Mouse (Mus musculus): ENCODE data around the gene Tepp. TPM values are rescaled to one million over a fixed set of nuclear protein-coding genes. Genes with fewer than 3 reads are reported as not detected.

The Tepp gene
- polyA plus RNA-seq, 1 experiment from 2014 or later: not detected

DNA sequence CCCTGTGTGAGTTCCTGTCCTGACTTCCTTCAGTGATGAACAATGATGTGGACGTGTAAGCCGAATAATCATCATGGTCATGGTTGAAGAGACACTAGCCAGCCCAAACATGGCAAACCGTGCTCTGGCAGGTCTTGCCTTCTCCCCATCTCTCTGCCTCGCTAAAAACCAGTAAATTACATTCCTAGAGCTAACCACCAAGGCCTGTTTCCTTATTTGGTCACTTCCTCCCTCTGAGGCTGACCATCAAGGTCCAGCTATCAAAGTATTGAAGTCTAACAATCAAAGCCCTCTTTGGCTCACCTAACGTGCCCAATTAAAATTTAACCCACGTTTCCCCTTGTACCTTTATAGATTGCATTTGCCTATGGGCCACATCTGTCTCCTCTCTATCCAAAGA is 51.9 kb downstream of the Tepp start:
- Histone ChIP-seq H3K4me1 (ENCODE audit: control insufficient read depth, insufficient read depth, low read length) (peaks cover 21% of the 10 kb centered on the region), H3K4me2 (replicated peaks; ENCODE audit: low read depth, low read length) (no peak overlapping the region), H3K9ac (replicated peaks; ENCODE audit: low read depth, low read length) (no peak overlapping the region), H3K9me3 (ENCODE audit: control insufficient read depth, low read depth, low read length) (no peaks in the 10 kb centered on the region; the same call in 1 of the 2 replicates), H3K36me3 (ENCODE audit: control insufficient read depth, insufficient read depth, low read length) (no peaks in the 10 kb centered on the region), H3K27me3 (ENCODE audit: control insufficient read depth, insufficient read depth, low read length) (no peaks in the 10 kb centered on the region), H3K27ac (ENCODE audit: low read length) (no peak overlapping the region), H3K4me3 (ENCODE audit: low read depth, low read length) (no peak overlapping the region)
- ATAC-seq (ENCODE audit: insufficient number of reproducible peaks, insufficient read depth, low FRiP score, low read depth): no peak
- WGBS: 61% methylated on average over 6 of the region's 6 CpGs

DNA sequence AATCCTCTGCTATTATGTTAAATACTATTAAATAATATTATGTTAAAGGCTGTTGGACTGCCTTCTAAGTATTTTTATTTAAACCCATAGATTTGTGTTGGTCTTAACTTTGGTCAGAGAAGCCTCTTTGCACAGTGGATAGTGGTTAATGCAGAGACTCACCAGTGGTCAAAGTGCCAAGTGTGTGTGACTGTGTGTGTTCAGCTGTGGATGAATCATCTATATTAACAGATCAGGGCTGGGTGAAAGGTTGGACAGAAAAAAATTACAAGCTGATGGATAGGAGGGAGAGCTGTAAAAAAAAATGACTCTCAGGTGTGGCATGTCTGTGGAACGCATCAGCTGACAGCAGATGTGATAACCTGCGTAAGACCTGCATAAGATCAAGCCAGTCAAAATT is 53.5 kb downstream of the Tepp start:
- Histone ChIP-seq H3K27ac (ENCODE audit: low read length) (no peak overlapping the region), H3K4me3 (ENCODE audit: low read depth, low read length) (no peak overlapping the region), H3K36me3 (ENCODE audit: control insufficient read depth, insufficient read depth, low read length) (no peaks in the 10 kb centered on the region), H3K4me1 (ENCODE audit: control insufficient read depth, insufficient read depth, low read length) (peaks cover 16% of the 10 kb centered on the region; the same call in 1 of the 2 replicates), H3K27me3 (ENCODE audit: control insufficient read depth, insufficient read depth, low read length) (no peaks in the 10 kb centered on the region), H3K9ac (replicated peaks; ENCODE audit: low read depth, low read length) (no peak overlapping the region), H3K9me3 (ENCODE audit: control insufficient read depth, low read depth, low read length) (no peaks in the 10 kb centered on the region; the same call in 1 of the 2 replicates), H3K4me2 (replicated peaks; ENCODE audit: low read depth, low read length) (no peak overlapping the region)
- WGBS: 95% methylated on average over 2 of the region's 2 CpGs
- ATAC-seq (ENCODE audit: insufficient number of reproducible peaks, insufficient read depth, low FRiP score, low read depth): no peak

DNA sequence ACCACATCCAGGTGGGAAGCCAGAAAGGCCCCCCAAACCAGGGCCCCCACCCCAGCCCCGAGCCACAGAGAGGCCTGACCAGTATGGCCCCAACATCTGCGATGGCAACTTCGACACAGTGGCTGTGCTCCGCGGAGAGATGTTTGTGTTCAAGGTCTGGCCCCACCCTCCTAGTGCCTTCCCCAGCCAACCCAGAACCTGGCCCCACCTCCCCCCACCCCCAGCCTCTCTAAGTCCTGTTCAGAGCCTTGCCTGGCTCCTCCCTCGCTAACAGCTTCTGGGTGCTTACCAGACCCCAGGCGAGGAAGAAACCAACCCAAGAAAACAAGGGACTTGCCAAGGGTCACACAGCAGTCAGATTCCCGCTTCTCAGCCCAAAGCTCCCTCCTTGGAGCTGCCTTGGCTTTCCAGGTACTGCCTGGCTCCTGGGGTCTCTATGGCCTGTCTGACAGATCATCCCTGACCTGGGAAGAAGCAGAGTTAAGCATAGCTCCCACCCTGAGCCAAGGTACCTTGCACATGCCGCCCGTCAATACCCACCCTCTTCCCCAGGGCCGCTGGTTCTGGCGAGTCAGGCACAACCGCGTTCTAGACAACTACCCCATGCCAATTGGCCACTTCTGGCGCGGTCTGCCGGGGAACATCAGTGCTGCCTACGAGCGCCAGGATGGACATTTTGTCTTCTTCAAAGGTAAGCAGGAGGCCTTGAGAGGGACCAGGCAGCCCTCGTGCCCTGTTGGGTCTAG is 59.4 kb downstream of the Tepp start:
- Histone ChIP-seq H3K27ac (ENCODE audit: low read length) (no peak overlapping the region; the same call in 1 of the 2 replicates), H3K9ac (replicated peaks; ENCODE audit: low read depth, low read length) (no peak overlapping the region; the same call in 1 of the 2 replicates), H3K4me1 (ENCODE audit: control insufficient read depth, insufficient read depth, low read length) (peaks cover 12% of the 10 kb centered on the region; the same call in 1 of the 2 replicates), H3K9me3 (ENCODE audit: control insufficient read depth, low read depth, low read length) (no peaks in the 10 kb centered on the region), H3K4me3 (ENCODE audit: low read depth, low read length) (peak overlapping the region; percentile 10; the same call in 1 of the 2 replicates), H3K27me3 (ENCODE audit: control insufficient read depth, insufficient read depth, low read length) (no peaks in the 10 kb centered on the region), H3K36me3 (ENCODE audit: control insufficient read depth, insufficient read depth, low read length) (peaks cover 9% of the 10 kb centered on the region; the same call in 1 of the 2 replicates), H3K4me2 (replicated peaks; ENCODE audit: low read depth, low read length) (peak overlapping the region; percentile 51)
- peak; percentile 86 for ATAC-seq (ENCODE audit: insufficient number of reproducible peaks, insufficient read depth, low FRiP score, low read depth)
- 44% methylated on average over 20 of the region's 20 CpGs for WGBS

- Histone ChIP-seq H3K9me3 (ENCODE audit: control insufficient read depth, low read depth, low read length) (no peaks in the 10 kb centered on the region), H3K4me3 (ENCODE audit: low read depth, low read length) (no peak overlapping the region), H3K4me2 (replicated peaks; ENCODE audit: low read depth, low read length) (no peak overlapping the region), H3K9ac (replicated peaks; ENCODE audit: low read depth, low read length) (no peak overlapping the region), H3K36me3 (ENCODE audit: control insufficient read depth, insufficient read depth, low read length) (peaks cover 9% of the 10 kb centered on the region; the same call in 1 of the 2 replicates), H3K4me1 (ENCODE audit: control insufficient read depth, insufficient read depth, low read length) (peaks cover 25% of the 10 kb centered on the region), H3K27me3 (ENCODE audit: control insufficient read depth, insufficient read depth, low read length) (no peaks in the 10 kb centered on the region), H3K27ac (ENCODE audit: low read length) (no peak overlapping the region)
- WGBS: 71% methylated on average over 12 of the region's 12 CpGs
- ATAC-seq (ENCODE audit: insufficient number of reproducible peaks, insufficient read depth, low FRiP score, low read depth): no peak
Observed at GRCm38 (mm10) chr8:95373389-95374002, 63.1 kb downstream of the Tepp start.

DNA sequence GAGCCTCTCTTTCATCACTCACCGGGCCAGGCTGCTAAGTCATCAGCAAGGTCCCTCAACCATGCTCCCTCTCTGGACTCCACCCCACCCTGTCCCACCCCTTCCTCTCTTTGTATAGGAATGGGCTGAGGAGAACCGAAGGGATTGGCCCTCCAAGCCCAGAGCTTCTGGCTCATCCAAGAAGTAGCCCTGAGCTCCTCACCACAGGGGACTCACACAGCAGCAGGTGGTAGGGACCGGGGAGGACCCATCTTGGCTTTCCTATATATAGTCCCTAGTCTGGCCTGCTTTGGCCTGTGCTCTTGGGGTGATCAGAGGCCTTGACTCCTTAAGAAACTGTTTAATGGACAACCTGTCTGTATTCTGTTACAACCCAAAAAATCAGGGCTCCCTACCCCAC is 64.1 kb downstream of the Tepp start:
- H3K4me3 ChIP-seq (ENCODE audit: low read depth, low read length): no peak overlapping the region
- H3K4me2 ChIP-seq (replicated peaks; ENCODE audit: low read depth, low read length): no peak overlapping the region
- ATAC-seq (ENCODE audit: insufficient number of reproducible peaks, insufficient read depth, low FRiP score, low read depth): no peak
- H3K27ac ChIP-seq (ENCODE audit: low read length): no peak overlapping the region
- no peaks in the 10 kb centered on the region for H3K9me3 ChIP-seq (ENCODE audit: control insufficient read depth, low read depth, low read length)
- H3K9ac ChIP-seq (replicated peaks; ENCODE audit: low read depth, low read length): no peak overlapping the region
- 84% methylated on average over 3 of the region's 3 CpGs for WGBS
- no peaks in the 10 kb centered on the region for H3K27me3 ChIP-seq (ENCODE audit: control insufficient read depth, insufficient read depth, low read length)
- peaks cover 9% of the 10 kb centered on the region; the same call in 1 of the 2 replicates for H3K36me3 ChIP-seq (ENCODE audit: control insufficient read depth, insufficient read depth, low read length)
- H3K4me1 ChIP-seq (ENCODE audit: control insufficient read depth, insufficient read depth, low read length): peaks cover 21% of the 10 kb centered on the region

GRCm38 (mm10) chr8:95375374-95375930 is 65.1 kb downstream of the Tepp start:
- Histone ChIP-seq H3K4me1 (ENCODE audit: control insufficient read depth, insufficient read depth, low read length) (peaks cover 14% of the 10 kb centered on the region), H3K27me3 (ENCODE audit: control insufficient read depth, insufficient read depth, low read length) (no peaks in the 10 kb centered on the region), H3K9me3 (ENCODE audit: control insufficient read depth, low read depth, low read length) (no peaks in the 10 kb centered on the region), H3K36me3 (ENCODE audit: control insufficient read depth, insufficient read depth, low read length) (peaks cover 9% of the 10 kb centered on the region; the same call in 1 of the 2 replicates), H3K9ac (replicated peaks; ENCODE audit: low read depth, low read length) (no peak overlapping the region), H3K4me2 (replicated peaks; ENCODE audit: low read depth, low read length) (no peak overlapping the region), H3K27ac (ENCODE audit: low read length) (peak overlapping the region; percentile 29; the same call in 1 of the 2 replicates), H3K4me3 (ENCODE audit: low read depth, low read length) (no peak overlapping the region)
- 79% methylated on average over 7 of the region's 7 CpGs for WGBS
- ATAC-seq (ENCODE audit: insufficient number of reproducible peaks, insufficient read depth, low FRiP score, low read depth): no peak

Other genes with a start within 250 kb of the Tepp start
- 17.9 and 21.1 TPM in 2 replicates for gene Katnb1, start 229.4 kb upstream of the Tepp start, polyA plus RNA-seq (2014; fragmentation: Nextera tagmentation; extraction: Ambion mirVana)
- gene Kifc3, start 107.8 kb upstream of the Tepp start, polyA plus RNA-seq (2014; fragmentation: Nextera tagmentation; extraction: Ambion mirVana): 9.3 and 12.3 TPM in 2 replicates
- gene Cngb1, start 4.0 kb upstream of the Tepp start, polyA plus RNA-seq (2014; fragmentation: Nextera tagmentation; extraction: Ambion mirVana): 0.04 and 0.71 TPM in 2 replicates
- 7.4 and 8.3 TPM in 2 replicates for gene Zfp319, start 21.4 kb downstream of the Tepp start, polyA plus RNA-seq (2014; fragmentation: Nextera tagmentation; extraction: Ambion mirVana)
- 38.0 and 44.2 TPM in 2 replicates for gene Usb1, start 21.7 kb downstream of the Tepp start, polyA plus RNA-seq (2014; fragmentation: Nextera tagmentation; extraction: Ambion mirVana)
- 21.5 and 22.0 TPM in 2 replicates for gene Mmp15, start 41.7 kb downstream of the Tepp start, polyA plus RNA-seq (2014; fragmentation: Nextera tagmentation; extraction: Ambion mirVana)
- gene Cfap20, start 124.3 kb downstream of the Tepp start, polyA plus RNA-seq (2014; fragmentation: Nextera tagmentation; extraction: Ambion mirVana): 181 and 187 TPM in 2 replicates
- gene Csnk2a2, start 179.5 kb downstream of the Tepp start, polyA plus RNA-seq (2014; fragmentation: Nextera tagmentation; extraction: Ambion mirVana): 22.0 and 23.9 TPM in 2 replicates
- gene Ccdc113, start 223.5 kb downstream of the Tepp start, polyA plus RNA-seq (2014; fragmentation: Nextera tagmentation; extraction: Ambion mirVana): not detected in 2 replicates